20 mouse cellular contexts compared by ENCODE assay signal in the genomic region with DNA sequence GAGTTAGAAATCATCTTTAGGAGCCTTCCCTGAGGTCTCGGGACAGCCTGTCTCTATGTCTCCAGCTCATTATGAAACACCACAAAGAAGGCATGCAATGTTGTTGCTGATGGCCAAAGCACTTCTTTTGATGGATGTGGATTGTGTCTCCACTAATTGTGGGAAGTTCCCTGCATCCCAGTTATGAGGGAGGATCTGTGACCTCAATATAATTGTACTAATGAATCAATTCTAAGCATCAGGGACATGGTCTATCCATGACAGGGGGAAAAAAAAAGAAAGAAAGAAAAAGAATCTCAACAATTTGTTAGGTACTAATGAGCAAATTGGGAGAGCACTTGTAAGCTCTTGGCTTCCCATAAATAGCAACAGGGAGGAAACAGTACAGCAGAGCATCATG. TPM values are rescaled to one million over a fixed set of nuclear protein-coding genes. Genes with fewer than 3 reads are reported as not detected.
DNase-seq lines count a peak whose midpoint lies in the region; ATAC-seq and TF ChIP-seq lines count a peak whose summit lies in the region.
"Had no signal": no experiment of that assay in that cellular context is flagged by ENCODE, and none has a peak within 500 bp of the region (broad histone marks: within the 10 kb centered on the region; RNA-seq: fewer than 3 reads in every experiment).

No protein-coding gene starts in this region.

- peak; percentile 16 for DNase-seq in kidney, postnatal 0 days (ENCODE audit: low spot score)
- no peak for DNase-seq in kidney, adult 11 months
- peak; percentile 4 for DNase-seq in retina, adult 2 months (ENCODE audit: low read depth, low spot score)
- peak; percentile 91 for DNase-seq in retina, postnatal 1 day
- DNase-seq in embryo, embryonic 10 days (ENCODE audit: low spot score): no peak
- DNase-seq: adrenal gland, adult 8-10 months; adrenal gland, postnatal 14 days; adrenal gland, postnatal 36 days; cerebellum, adult 11-12 months; cerebellum, adult 2 months; cerebellum, adult 9-10 months; cerebellum, postnatal 14 days; cerebellum, postnatal 36 days; forebrain, postnatal 0 days had no signal

- ATAC-seq in kidney, postnatal 0 days (replicated peaks; ENCODE audit: low FRiP score, low read depth): no peak
- no peak for ATAC-seq in hindbrain, embryonic 12.5 days (ENCODE audit: low FRiP score)
- ATAC-seq: activated CD4-positive, CD25-positive, alpha-beta regulatory T cell, adult 4 months; forebrain, embryonic 13.5 days; forebrain, embryonic 15.5 days; forebrain, postnatal 0 days; Patski had no signal

- H3K9ac ChIP-seq in kidney, postnatal 0 days (ENCODE audit: low read depth, low read length): no peak overlapping the region
- H3K9ac ChIP-seq in hindbrain, embryonic 12.5 days: no peak overlapping the region
- H3K9ac ChIP-seq: embryonic facial prominence, embryonic 13.5 days; forebrain, embryonic 13.5 days; forebrain, embryonic 15.5 days; forebrain, postnatal 0 days had no signal

- no peak overlapping the region for H3K27ac ChIP-seq in kidney, postnatal 0 days
- H3K27ac ChIP-seq in hindbrain, embryonic 12.5 days: no peak overlapping the region
- H3K27ac ChIP-seq: embryonic facial prominence, embryonic 13.5 days; forebrain, embryonic 13.5 days; forebrain, embryonic 15.5 days had no signal

- TF ChIP-seq CTCF in kidney, postnatal 0 days (IDR thresholded peaks at IDR 0.05; ENCODE audit: low read depth): no peak

- H3K9me3 ChIP-seq in kidney, postnatal 0 days (replicated peaks; ENCODE audit: low read length): no peaks in the 10 kb centered on the region
- no peaks in the 10 kb centered on the region for H3K9me3 ChIP-seq in hindbrain, embryonic 12.5 days (replicated peaks)
- H3K9me3 ChIP-seq: embryonic facial prominence, embryonic 13.5 days; forebrain, embryonic 13.5 days; forebrain, embryonic 15.5 days had no signal

- H3K27me3 ChIP-seq in kidney, postnatal 0 days (ENCODE audit: insufficient read depth, low read length): no peaks in the 10 kb centered on the region
- no peaks in the 10 kb centered on the region for H3K27me3 ChIP-seq in hindbrain, embryonic 12.5 days
- H3K27me3 ChIP-seq: embryonic facial prominence, embryonic 13.5 days; forebrain, embryonic 13.5 days; forebrain, embryonic 15.5 days had no signal

- H3K4me3 ChIP-seq in kidney, postnatal 0 days (replicated peaks; ENCODE audit: low read depth, low read length): no peak overlapping the region
- no peak overlapping the region for H3K4me3 ChIP-seq in hindbrain, embryonic 12.5 days
- H3K4me3 ChIP-seq: embryonic facial prominence, embryonic 13.5 days; forebrain, embryonic 13.5 days; forebrain, embryonic 15.5 days had no signal

- no peaks in the 10 kb centered on the region for H3K4me1 ChIP-seq in kidney, postnatal 0 days (replicated peaks; ENCODE audit: insufficient read depth, low read length)
- H3K4me1 ChIP-seq in hindbrain, embryonic 12.5 days: peaks cover 8% of the 10 kb centered on the region
- H3K4me1 ChIP-seq: embryonic facial prominence, embryonic 13.5 days had no signal

- 67% methylated on average over 1 of the region's 1 CpGs for WGBS in kidney, postnatal 0 days
- 74% methylated on average over 1 of the region's 1 CpGs for WGBS in hindbrain, embryonic 12.5 days

- no peaks in the 10 kb centered on the region for H3K36me3 ChIP-seq in kidney, postnatal 0 days (ENCODE audit: insufficient read depth, low read length)
- H3K36me3 ChIP-seq in hindbrain, embryonic 12.5 days: no peaks in the 10 kb centered on the region
- H3K36me3 ChIP-seq: embryonic facial prominence, embryonic 13.5 days; forebrain, embryonic 15.5 days had no signal

- H3K4me2 ChIP-seq in kidney, postnatal 0 days (ENCODE audit: low read length): no peak overlapping the region
- no peak overlapping the region for H3K4me2 ChIP-seq in hindbrain, embryonic 12.5 days (replicated peaks)
- H3K4me2 ChIP-seq: embryonic facial prominence, embryonic 13.5 days; forebrain, embryonic 13.5 days; forebrain, embryonic 15.5 days had no signal

RNA-seq across cellular contexts. Expression of a gene that starts 36.3 kb away (rescaled TPM):
- 2.8 TPM in 2 replicates for polyA plus RNA-seq in kidney, postnatal 0 days (2015; fragmentation: Nextera tagmentation; extraction: Ambion mirVana)
- polyA plus RNA-seq in hindbrain, embryonic 12.5 days (2016; fragmentation: Nextera tagmentation; extraction: Ambion mirVana): 10.7 and 11.4 TPM in 2 replicates
- polyA plus RNA-seq: activated CD4-positive, CD25-positive, alpha-beta regulatory T cell, adult 4 months; Patski had no signal

Comparison
In these comparisons a context has a peak if more than half of its experiments do, and no peak if none do; other contexts are left out.
1. DNase-seq: peak in kidney, postnatal 0 days (single experiment), retina, adult 2 months (single experiment) and retina, postnatal 1 day (single experiment); none in kidney, adult 11 months (single experiment) and embryo, embryonic 10 days (single experiment).